Mouse (Mus musculus) heart, postnatal 14 days (tissue): ENCODE measurements around the gene Rnaseh2c. TPM values are rescaled to one million over a fixed set of nuclear protein-coding genes. Genes with fewer than 3 reads are reported as not detected.

Experiments used
- DNase-seq, 2 experiments: peaks; one replicate each; pipeline ENCODE4 v3.0.0; 2021 to 2022
- intact Hi-C: fragments of 180-260 bp; cut with DNase I; formaldehyde crosslinking; loops from one replicate; pipeline ENCODE4 v1.15.1; 2025
- total RNA-seq, 2 experiments: library from RNA; stranded (reverse); gene quantifications; 2 replicates each; pipeline ENCODE4 v1.2.3; 2021

Rnaseh2c gene
- total RNA-seq, 2 experiments from 2014 or later: 50.8 to 51.8 TPM

DNA sequence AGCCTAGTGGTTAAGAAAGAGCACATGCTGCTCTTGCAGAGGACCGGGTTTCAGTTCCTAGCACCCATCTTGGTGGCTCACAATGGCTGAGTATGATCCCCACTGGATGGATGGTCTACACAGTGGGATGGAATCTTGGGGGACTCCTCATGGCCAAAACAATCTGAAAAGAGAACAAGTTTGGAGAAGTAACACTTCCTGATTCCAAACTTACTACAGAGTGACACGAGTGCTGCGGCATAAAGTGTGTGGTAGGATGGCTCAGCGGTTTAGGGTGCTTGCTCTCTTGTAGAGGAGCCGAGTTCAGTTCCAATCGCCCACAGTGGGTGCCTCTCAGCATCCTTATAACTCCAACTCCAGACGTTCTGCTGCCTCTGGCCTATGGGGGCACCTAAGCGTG, 23.6 kb downstream of the Rnaseh2c start:
- no peak for DNase-seq
- intact Hi-C loops: no loop called here

DNA sequence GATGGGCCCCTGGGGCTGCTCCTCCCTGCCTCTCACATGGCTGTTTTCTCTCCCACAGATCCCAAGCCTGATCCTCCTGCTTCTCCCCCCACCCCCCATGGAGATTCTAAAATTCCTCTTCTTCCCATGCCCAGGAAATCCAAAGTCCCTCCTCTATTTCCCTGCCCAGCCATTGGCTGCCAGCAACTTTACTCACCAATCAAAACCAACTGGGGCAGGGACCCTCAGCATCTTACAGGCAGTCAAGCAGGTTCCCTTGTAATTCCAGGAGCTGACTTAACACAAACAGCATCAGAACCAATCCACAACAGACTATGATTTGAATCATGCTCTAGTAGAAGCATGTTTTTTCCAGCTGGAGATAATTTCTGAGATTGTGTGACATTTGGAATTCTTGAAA, 28.2 kb downstream of the Rnaseh2c start:
- intact Hi-C loops: no loop called here
- DNase-seq: no peak

DNA sequence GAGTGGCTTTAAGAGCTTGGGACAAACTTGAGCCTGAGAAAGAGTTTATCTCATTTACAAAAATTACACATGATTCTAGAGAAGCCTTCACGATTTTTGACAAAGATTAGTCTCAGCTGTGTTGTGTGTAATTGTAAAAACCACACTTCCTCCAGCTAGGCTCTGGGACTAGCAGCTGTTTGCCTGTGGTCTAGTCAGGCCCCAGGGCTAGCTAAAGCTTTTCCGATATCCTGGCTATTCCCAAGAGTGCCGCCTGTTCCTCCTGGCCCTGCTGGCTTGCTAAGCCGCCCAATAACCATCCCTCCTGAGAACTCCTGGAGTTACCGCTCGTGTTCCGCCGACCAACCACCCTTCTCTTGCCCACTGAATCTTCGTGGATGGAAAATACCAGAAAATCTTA, 30.4 kb downstream of the Rnaseh2c start:
- intact Hi-C loops: no loop called here
- no peak for DNase-seq

DNA sequence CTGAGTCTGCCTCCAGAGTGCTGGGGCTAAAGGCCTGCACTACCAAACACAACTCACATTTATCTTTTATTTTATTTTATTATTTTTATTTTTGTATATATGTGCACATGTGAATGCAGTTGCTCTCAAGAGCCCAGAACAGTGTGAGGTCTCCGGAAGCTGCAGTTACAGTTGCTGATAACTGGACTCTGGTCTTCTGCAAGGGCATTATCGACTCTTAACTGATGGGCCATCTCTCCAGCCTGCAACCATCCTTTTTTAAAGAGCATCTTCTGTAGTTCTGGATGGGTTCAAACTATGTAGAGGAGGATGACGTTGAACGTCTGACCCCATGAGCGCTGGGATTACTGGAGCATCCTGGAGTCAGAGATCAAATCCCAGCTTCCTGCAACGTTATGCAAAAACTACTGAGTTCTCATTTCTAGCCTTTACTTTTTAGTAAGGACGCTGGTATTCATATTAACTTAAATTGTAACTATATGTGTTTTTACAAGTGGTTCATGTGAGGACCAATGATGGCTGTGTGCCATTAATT, 34.4 kb downstream of the Rnaseh2c start:
- DNase-seq: no peak
- intact Hi-C loops: no loop called here

- intact Hi-C loops: no loop called here
- DNase-seq: peak in 1 of 2 experiments; percentile 48
Observed at GRCm38 (mm10) chr19:5636571-5637041, 34.9 kb downstream of the Rnaseh2c start.

- intact Hi-C loops: no loop called here
- DNase-seq: peak; percentile 95 to 96
Observed at GRCm38 (mm10) chr19:5637069-5638047, 35.7 kb downstream of the Rnaseh2c start, which contains the start of gene Rela. Gene Rela, plus strand, starts transcription at chr19:5637483.

- DNase-seq: no peak
- intact Hi-C loops: no loop called here
Observed at GRCm38 (mm10) chr19:5638416-5639005, 36.8 kb downstream of the Rnaseh2c start.

GRCm38 (mm10) chr19:5640339-5640738, 38.7 kb downstream of the Rnaseh2c start:
- DNase-seq: no peak
- intact Hi-C loops: no loop called here

- intact Hi-C loops: no loop called here
- DNase-seq: no peak
Observed at GRCm38 (mm10) chr19:5641021-5641420, 39.3 kb downstream of the Rnaseh2c start.

DNA sequence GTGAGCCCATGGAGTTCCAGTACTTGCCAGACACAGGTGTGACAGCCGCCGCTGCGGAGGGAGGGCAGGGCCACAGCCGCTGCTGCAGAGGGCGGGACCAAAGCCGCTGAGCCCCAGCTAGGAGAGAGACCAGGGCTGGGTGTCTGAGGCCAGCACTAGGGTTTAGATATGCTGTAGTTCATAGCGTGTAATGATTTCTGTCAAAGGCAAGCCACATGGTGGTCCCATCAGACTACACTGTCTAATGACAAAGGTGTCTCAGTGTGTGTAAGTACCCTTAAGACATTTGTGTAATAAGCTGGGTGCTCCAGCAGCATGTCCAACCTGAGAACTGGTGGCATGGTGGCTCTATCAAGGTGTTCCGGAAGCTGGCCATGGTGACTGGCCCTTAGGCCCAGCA, 40.0 kb downstream of the Rnaseh2c start:
- DNase-seq: no peak
- intact Hi-C loops: no loop called here

DNA sequence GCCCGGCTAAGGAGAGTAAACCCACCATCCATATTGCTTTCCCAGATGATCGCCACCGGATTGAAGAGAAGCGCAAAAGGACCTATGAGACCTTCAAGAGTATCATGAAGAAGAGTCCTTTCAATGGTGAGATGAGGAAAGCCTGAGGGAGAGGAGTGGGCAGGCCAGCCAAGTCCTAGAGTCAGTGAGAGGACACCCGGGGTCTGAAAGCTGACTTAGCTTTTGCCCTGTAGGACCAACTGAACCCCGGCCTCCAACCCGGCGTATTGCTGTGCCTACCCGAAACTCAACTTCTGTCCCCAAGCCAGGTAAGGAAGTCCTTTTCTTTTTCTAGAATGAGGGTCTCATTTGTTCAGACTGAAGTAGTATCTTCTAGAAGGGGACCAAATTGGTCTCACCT, 43.6 kb downstream of the Rnaseh2c start:
- intact Hi-C loops: no loop called here
- DNase-seq: no peak

- intact Hi-C loops: no loop called here
- no peak for DNase-seq
Observed at GRCm38 (mm10) chr19:5646731-5647330, 45.2 kb downstream of the Rnaseh2c start.

DNA sequence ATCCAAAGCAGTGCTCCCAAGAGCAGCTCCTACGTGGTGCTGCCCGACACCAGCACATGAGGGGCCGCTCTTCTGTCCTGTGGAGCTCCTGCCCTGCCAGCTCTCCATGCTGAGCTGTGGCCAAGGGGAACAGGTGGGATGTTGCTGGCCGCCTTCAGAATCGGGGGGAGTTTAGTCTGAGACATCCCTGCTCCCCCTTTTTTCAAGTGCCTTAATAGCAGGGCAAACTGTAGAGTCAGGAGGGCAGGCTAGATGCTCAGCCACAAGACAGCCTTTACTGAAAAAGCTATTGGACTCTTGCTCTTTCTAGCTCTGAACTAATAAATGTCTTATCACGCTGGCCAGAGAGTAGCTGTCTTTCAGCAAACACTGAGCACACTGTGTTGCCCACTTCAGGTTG, 46.1 kb downstream of the Rnaseh2c start:
- intact Hi-C loops: no loop called here
- DNase-seq: no peak

DNA sequence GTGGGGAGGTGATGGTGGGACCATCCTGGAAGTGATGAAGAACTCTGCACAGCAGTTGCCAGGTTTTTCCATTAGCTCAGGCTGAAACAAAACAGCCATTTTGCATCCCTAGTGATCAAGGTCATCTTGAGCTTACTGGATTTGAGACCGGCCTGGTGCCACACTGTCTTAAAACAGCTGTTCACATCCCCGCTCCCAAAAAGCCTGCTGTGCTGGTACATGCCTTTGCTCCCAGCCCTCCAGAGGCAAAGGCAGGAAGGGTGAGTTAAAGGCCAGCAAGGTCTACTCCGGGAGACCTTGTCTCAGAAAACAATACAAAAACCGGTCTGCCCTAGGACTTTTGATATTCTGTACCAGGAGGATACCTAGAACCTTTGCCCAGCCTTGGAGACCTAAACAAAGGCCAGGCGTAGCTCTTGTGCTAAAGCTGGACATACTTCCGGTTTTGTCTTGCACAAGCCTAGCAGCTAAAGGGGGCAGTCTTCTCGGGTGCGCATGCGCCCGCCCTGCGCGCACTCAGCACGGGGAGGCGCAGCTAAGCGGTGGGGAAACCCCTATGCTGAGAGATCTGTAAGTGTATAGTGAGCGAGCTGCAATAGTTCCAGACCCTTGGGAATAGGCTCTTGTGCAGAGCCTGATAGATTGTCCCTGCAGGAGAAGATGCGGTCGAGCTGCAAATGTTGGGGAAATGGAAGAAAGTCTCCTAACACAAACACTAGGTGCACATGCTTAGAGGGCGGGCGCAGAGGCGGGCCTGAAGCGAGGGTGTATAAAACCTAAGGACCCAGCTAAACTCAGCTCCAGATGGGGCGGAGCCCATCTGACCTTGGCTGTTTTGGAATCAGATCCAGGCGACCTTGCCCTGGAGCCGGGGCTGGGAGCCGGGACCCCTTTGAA, 47.0 kb downstream of the Rnaseh2c start:
- peak; percentile 83 to 85 for DNase-seq
- intact Hi-C loops: no loop called here

GRCm38 (mm10) chr19:5649298-5649741, 47.6 kb downstream of the Rnaseh2c start:
- intact Hi-C loops: no loop called here
- DNase-seq: peak; percentile 59 to 70

DNA sequence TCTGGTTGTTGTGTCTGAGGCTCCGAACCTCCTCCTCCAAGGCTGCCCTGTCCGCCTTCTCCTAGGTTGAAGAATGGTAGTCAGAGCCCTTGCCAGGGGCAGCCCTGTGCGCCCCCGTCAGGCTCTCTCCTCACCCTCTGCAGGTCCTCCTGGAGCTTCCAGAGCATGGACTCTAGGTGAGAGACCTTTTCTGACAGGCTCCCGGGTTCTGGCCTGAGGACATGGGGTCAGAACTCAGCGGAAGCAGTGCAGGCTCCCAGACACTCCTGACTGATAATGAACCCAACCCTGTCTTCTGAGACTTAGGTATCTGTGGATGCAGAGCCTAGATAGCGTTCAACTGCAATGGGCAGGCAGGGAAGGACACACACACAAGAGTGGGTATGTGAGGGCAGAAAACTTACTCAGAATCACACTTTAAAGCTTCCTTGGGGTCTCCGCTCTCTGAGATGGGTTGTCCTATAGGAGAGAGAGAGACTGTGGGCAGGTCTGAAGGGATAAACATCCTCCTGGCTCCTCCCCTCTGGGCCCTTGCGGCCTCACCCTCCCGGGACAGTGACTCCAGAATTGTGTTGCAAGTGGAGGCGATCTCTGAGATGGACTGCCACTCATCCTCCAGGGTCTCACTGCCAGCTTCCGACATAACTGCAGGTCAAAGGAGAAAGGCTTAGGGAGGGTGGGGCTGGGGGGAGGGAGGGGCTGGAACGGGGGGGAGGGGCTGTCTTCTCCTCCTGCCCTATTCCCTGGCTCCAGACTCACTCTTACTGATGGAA, 50.0 kb downstream of the Rnaseh2c start:
- intact Hi-C loops: no loop called here
- DNase-seq: no peak

GRCm38 (mm10) chr19:5652570-5652969, 50.9 kb downstream of the Rnaseh2c start:
- intact Hi-C loops: no loop called here
- no peak for DNase-seq

DNA sequence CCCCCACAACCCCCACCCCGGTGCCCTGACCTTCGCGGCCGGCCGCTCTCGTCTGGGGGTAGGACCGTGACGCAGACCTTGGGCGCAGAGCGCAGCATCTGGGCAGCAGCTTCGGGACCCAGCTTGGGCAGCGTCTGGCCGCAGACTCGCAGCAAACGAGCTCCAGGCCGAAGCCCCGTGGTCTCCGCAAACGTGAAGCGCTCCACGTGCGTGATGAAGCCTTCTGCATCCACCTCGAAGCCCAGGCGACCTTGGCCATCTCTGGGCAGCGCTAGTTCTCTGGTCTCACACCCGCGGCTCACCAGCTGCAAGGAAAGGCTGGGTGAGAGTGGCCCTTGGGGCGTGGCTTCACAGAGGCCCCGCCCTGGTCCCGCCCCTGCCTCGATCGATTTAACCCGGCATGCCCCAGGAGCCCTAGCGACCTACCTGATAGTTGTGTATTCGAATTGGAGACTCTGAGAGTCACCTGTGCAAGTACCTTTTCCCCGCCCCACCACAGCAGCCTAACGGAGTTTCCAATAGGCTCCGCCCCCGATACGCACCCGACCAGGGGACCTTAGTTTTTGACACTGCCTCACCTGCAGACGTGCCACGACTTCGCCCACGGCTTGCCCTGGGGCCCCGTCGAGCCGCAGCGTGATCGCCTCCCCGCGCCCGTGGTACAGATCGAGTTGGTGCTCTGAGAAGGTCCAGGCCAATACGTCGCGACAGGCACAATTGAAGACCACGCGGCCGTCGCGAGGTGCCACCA, 52.5 kb downstream of the Rnaseh2c start:
- intact Hi-C loops: no loop called here
- DNase-seq: no peak
